Mouse (Mus musculus) R1 (cell line): ENCODE results near the gene Irf2.

Experiments used
- DNase-seq: peaks from one replicate; pipeline ENCODE4 v3.0.0-alpha.2; 2018; ENCODE audit warnings: low read depth, low spot score

The Irf2 gene

GRCm38 (mm10) chr8:46799212-46799611 is 59.7 kb downstream of the Irf2 start:
- DNase-seq = no peak

DNA sequence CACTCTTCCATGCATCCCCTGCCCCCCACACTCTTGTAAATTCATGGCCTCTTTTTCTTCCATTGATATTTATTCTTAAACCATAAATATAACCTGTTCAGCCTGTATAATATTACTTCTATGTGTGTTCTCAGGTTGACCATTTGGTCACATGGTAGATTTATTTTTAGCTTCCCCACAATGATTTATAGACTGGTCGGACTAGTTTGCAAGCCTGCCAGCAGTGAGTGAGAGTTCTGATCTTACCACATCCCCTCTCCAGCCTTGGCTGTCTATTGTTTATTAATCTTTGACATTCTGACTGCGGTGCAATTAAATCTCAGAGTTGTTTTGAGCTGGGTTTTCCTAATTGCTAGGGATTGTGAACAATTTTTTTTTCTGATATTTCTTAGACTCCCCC is 60.2 kb downstream of the Irf2 start:
- DNase-seq = no peak

DNA sequence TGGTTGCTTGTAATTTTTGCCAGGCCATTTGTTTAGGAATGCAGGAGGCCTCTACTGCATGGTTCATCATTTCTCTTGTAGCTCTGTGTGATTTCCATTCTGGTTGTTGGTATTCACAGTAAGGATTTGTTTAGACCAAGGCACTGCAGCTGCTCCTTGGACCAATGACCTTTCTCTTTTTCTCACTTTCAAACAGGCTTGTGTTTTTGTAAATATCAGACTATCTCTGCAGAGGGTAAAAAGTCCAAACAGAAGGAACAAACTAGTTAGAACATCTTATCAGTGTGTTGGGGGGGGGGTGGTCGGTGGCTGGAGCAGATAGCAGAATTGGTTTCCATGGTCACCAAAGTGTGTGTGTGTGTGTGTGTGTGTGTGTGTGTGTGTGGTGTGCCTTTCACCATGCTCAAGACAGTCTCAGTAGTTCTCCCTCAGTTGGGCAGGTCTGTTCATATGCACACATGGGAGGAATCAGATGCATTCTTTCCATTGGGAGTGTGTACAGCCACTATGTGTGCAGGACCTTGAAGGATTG is 61.7 kb downstream of the Irf2 start:
- DNase-seq = no peak

- no peak for DNase-seq
Measured at GRCm38 (mm10) chr8:46802009-46802408, 62.5 kb downstream of the Irf2 start.

- DNase-seq = no peak
Measured at GRCm38 (mm10) chr8:46804721-46805120, 65.2 kb downstream of the Irf2 start.

- no peak for DNase-seq
Measured at GRCm38 (mm10) chr8:46811021-46811622, 71.6 kb downstream of the Irf2 start.

GRCm38 (mm10) chr8:46811944-46812343 is 72.4 kb downstream of the Irf2 start:
- DNase-seq = no peak

DNA sequence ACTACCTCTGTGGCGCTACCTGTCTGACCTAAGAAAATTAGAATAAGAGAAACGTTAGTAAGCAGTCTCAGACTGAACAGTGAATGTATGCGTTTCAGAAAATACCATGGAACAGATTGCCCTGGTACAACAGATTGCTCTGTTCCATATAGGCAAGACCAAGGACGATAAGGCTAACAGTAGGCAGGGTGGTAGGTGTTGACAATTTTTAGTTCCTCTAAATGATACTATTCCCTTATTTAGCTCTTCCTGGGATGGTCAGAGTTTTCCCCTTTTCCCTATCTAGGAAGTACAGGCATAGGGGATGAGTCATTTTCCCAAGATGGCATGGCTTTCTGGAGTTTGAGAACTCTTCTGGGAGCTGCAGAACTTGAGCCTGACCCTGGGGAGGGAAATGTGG is 73.4 kb downstream of the Irf2 start:
- DNase-seq = no peak

- DNase-seq = no peak
Measured at GRCm38 (mm10) chr8:46818106-46818989, 78.8 kb downstream of the Irf2 start.

DNA sequence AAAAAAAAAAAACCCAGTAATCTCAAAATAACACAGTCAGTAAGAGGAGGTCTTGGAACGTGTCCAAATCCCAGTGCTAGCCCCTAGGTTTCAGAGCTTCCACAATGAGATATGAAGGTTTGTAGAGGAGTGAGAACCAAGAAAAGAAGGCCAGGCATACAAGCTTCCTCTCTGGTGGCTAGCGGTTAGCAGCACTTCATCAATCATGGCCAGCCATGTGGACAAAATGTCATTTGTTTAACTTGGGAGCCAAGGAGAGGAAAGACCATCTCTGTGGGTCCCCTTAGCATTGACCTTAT is 79.4 kb downstream of the Irf2 start:
- no peak for DNase-seq

DNA sequence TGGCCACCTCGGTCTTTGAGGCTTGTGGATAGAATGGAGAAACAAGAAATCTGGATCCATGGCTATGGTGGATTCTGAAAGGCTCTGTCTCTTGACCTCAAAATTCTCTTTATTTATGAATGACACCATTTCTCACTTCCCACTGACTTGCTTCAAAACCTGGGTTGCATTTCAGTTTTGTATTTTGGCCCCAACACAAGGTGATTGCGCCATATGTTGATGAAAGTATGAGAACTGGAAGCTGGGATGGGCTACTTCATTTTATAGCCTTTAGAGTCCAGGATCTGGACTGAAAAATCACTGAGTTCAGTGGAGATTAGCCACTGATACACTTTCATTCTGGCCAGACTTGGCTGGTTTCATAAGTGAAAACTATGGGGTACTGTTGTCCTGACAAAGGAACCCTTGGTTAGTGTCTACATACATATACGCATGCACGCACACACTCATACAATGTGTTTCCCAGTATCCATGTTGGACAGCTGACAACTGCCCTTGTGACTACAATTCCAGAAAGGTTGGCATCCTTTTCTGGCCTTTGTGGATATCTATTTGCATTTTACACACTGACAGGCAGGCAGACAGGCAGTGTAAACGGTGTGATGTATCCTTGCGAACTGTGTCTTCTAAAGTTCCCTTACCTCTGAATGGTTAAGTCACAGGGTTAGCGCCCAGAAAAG is 89.3 kb downstream of the Irf2 start:
- DNase-seq = no peak

DNA sequence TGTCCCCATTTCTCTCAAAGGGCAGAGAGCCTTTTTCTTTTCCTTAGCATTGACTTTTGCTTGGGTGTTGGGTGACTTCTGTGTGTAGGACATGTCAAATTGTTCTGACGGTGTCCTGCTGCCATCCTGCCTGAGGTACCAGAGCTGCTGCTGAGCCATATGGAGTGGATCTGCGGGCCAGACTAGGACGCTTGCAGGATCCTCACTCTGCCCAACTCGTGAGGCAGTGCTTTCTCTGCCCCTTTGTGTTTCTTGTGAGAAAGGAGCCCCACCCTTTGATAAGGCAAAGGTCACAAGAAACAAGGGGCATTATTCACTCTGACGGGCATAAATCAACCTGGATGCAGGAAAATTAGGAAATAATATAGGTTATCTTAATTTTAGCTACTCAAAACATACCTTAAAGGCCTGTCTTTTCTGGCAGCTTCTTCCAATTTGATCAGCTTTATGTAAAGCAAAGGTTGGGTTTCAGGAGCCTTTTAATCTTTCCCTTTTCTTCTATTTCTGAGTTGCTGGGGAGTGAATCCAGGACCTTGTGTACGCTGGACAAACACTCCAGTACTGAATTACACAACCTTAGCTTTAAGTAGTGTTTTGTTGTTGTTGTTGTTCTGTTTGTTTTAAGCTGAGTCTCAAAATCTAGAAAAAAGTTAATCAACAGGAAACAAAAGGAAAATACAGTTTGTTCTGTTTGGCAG is 90.0 kb downstream of the Irf2 start:
- DNase-seq = no peak

DNA sequence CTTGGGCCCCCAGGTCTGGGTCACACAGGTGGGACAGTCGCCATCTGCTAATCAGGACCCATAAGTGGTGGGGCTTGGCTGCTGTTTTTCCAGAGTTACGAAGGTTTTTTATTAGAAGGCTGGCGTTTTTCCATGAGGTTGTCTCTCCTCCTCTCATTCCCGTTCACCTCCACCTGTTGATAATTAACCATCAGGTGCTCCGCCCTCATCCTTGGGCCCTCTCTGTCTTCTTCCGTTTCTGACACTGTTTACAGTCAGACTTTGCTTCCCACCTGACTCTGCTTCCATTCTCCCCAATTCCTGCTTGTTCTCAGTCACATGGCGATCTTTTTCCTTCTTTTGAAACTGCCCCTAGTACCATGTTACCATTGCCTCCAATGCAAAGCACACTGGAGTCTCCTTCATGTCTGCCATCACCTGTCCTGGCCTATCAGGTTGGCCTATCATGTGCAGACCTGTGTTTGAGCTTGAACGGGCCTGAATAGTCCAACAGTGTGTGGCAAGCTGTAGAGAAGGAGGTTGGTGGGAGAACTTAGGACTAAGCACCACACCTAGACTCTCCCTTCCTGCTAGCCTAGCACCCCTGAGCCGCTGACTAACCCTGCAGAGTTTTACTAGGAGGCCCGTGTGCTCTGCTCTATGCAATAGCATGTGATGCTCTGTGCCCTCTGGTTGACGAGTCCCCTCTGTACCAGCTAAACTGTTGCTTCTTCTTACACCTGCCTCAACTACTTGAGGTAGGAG is 90.8 kb downstream of the Irf2 start:
- no peak for DNase-seq

DNA sequence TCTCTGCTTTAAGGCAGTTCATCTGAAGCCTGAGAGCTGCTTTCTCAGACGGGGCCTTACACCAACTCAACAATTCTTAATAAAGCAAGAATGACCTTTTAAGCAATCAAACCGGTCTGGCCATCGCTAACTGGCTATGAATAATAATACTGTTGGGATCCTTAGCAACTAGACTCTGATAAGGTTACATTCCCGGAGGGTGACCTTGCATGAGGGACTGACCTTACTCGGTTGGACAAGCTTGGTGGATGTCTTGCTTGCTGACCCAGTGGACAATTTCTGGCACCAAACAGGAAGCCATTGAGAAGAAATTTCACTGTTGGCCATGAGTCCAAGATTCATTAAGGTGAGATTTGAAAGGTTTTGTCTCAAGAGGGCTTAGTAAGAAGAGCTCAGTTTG is 92.4 kb downstream of the Irf2 start:
- no peak for DNase-seq

DNA sequence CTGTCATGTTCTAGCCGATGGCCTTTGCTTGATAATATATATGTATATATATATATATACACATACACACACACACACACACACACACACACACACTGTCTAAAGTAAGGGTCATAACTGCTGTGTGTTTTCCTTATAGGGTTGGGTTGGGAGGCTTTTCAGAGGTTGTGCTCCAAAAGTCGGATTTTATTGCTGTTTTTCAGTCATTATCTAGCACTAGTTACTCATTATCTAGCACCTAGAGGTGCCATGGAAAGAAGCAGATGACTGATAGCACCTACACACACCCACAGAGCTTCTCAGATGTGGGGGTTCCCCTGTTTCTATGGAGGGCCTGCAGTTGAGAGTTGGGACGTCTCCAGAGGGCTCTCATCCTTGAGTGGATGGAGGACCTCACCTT is 92.9 kb downstream of the Irf2 start:
- DNase-seq = no peak

GRCm38 (mm10) chr8:46833763-46834162 is 94.2 kb downstream of the Irf2 start:
- DNase-seq = peak; percentile 21

DNA sequence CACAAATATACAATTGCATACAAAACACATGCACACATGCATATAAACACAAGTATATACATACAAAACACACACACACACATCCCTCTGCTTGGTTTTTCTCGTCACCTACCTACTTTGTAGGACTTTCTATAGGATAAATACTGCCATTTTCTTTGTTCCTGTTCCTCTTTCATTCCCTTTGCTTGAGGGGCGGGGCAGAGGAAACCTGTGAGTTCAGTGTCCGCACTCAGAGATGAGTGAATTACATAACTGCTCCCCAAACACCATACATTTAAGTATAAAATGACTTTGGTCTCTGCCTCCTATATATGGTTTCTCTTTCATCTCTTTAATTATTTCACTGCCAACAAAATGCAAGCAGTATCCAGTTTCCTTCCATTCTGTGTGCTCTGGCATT is 94.9 kb downstream of the Irf2 start:
- no peak for DNase-seq

DNA sequence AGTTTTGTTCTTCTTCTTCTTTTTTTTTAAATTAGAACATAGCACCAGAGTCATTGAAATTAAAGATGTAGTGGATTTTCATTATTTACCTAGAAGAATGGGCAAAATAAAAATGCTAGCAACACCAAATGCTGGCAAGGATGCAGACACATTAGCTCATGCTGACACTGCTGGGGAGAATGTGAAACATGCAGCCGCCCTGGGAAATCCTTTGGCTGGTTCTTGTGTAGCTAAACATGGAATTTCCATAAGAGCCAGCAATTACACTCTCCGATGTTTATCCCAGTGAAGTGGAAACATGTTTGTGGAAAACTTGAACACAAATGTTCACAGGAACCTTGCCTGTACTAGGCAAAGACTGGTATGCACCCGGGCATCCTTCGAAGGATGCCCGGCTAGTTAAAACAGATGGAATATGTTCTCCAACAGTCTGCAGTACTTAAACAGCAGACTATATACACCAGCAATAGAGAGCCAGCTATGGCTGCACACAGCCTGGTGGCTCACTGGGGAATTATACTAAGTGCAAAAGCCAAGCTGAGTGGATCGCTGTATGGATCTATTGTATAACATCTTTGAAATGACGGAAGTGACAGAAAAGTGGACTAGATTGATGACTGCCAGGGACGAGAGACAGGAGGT is 96.6 kb downstream of the Irf2 start:
- no peak for DNase-seq

DNA sequence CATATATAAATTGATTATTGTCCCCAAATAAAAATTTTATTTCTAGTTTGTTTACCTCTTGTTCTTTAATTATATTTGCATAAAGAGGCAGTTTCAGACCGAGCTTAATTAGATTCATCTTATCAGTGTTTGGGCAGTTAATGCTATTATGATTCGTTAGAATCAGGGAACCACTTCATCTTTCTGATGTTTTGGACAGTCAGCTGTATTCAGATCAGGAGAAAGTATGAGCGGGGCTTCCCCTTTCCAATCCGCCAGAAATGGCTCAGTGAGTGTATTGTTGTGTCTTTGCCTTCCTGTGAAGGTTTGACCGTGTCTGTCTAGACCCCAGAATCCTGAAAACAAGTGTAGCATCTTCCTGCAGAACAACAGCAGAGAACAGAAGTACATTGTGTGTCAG is 97.4 kb downstream of the Irf2 start:
- no peak for DNase-seq

GRCm38 (mm10) chr8:46838052-46838451 is 98.5 kb downstream of the Irf2 start:
- no peak for DNase-seq

GRCm38 (mm10) chr8:46840390-46840789 is 100.9 kb downstream of the Irf2 start:
- DNase-seq = no peak
